Mouse (Mus musculus) intestine, embryonic 16.5 days (tissue): ENCODE results near the gene Gm45785. TPM values are rescaled to one million over a fixed set of nuclear protein-coding genes. Genes with fewer than 3 reads are reported as not detected.
A peak's percentile ranks its signal among the peaks of the same experiment; 100 is the strongest.

Experiments
- ATAC-seq: fragments of 200-750 bp; cut with Nextera tagmentation; 2 replicates; pipeline ENCODE4 v1.8.0; 2017; ENCODE audit warnings: moderate TSS enrichment, moderate library complexity
- H3K27ac ChIP-seq: fragments of 300-500 bp; sonication (generic); 2 replicates; pipeline ENCODE4 v1.5.1; 2014; ENCODE audit warnings: mild to moderate bottlenecking, low read length
- H3K27me3 ChIP-seq: fragments of 300-500 bp; sonication (generic); replicated peaks from 2 replicates; pipeline ENCODE4 v1.6.1; 2014; ENCODE audit warnings: low read length, control low read depth, mixed read lengths; ENCODE audit not compliant: control insufficient read depth, insufficient read depth
- H3K36me3 ChIP-seq: fragments of 300-500 bp; sonication (generic); 2 replicates; pipeline ENCODE4 v1.6.1; 2014; ENCODE audit warnings: low read length, control low read depth; ENCODE audit not compliant: control insufficient read depth, insufficient read depth
- H3K4me1 ChIP-seq: fragments of 300-500 bp; sonication (generic); 2 replicates; pipeline ENCODE4 v1.6.1; 2014; ENCODE audit warnings: low read length, control low read depth, mixed read lengths; ENCODE audit not compliant: control insufficient read depth, insufficient read depth
- H3K4me2 ChIP-seq: fragments of 300-500 bp; sonication (generic); 2 replicates; pipeline ENCODE4 v1.6.1; 2014; ENCODE audit warnings: low read depth, low read length, control low read depth
- H3K4me3 ChIP-seq: fragments of 300-500 bp; sonication (generic); 2 replicates; pipeline ENCODE4 v1.5.1; 2014; ENCODE audit warnings: mild to moderate bottlenecking, low read length
- H3K9ac ChIP-seq: fragments of 300-500 bp; sonication (generic); 2 replicates; pipeline ENCODE4 v1.6.1; 2014; ENCODE audit warnings: low read depth, low read length
- H3K9me3 ChIP-seq: fragments of 300-500 bp; sonication (generic); 2 replicates; pipeline ENCODE4 v1.6.1; 2016; ENCODE audit warnings: low read length, control low read depth; ENCODE audit not compliant: control insufficient read depth
- WGBS: fragments of 180-500 bp; shearing (Covaris S2); extraction: QIAGEN DNeasy Blood & Tissue Kit; methylation state at CpG from one replicate; pipeline ENCODE4 v1.1.7; 2014; 5-methylcytosine and 5-hydroxymethylcytosine counted together
- polyA plus RNA-seq: library from polyadenylated mRNA; unstranded; fragments of >200 nt; fragmentation: Nextera tagmentation; extraction: Ambion mirVana; gene quantifications from 2 replicates; pipeline ENCODE4 v1.2.1, GENCODE M21; 2015

Gm45785 gene
- polyA plus RNA-seq, 1 experiment from 2014 or later, result not detected

GRCm38 (mm10) chr7:140821305-140821652, 34.9 kb downstream of the Gm45785 start:
- no peak for ATAC-seq
- Histone ChIP-seq H3K27ac (no peak overlapping the region), H3K27me3 (no peaks in the 10 kb centered on the region), H3K36me3 (no peaks in the 10 kb centered on the region), H3K4me2 (peak overlapping the region; percentile 66), H3K4me1 (peaks cover 9% of the 10 kb centered on the region), H3K9me3 (no peaks in the 10 kb centered on the region), H3K4me3 (peak overlapping the region; percentile 47), H3K9ac (no peak overlapping the region)
- 52% methylated on average over 5 of the region's 5 CpGs for WGBS

- Histone ChIP-seq H3K27me3 (no peaks in the 10 kb centered on the region), H3K27ac (no peak overlapping the region), H3K4me2 (no peak overlapping the region), H3K4me3 (no peak overlapping the region), H3K9ac (no peak overlapping the region), H3K9me3 (no peaks in the 10 kb centered on the region), H3K4me1 (peaks cover 9% of the 10 kb centered on the region), H3K36me3 (no peaks in the 10 kb centered on the region)
- no peak for ATAC-seq
- WGBS, result 55% methylated on average over 4 of the region's 4 CpGs
Observed at GRCm38 (mm10) chr7:140820173-140820572, 36.0 kb downstream of the Gm45785 start.

DNA sequence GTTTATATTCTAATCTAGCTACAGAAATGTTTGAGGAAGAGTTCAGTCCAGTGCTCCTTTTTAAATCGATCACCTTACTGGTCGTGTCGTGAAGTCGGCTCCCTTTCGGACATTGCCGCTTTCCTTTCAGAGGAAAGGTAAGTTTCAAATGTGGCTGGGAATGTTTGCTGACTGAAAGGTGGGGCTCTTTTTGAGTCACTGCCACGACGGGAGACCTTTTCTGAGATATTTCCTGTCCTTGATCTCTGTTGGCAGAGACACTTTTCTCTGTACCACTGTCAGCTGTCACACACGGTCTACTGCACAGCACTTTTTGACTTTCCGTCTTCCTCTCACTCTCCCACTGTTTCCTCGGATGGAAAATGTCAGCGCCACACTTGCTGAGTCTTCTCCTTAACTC, 43.3 kb downstream of the Gm45785 start:
- no peak for ATAC-seq
- Histone ChIP-seq H3K9me3 (no peaks in the 10 kb centered on the region), H3K4me3 (no peak overlapping the region), H3K27ac (no peak overlapping the region), H3K4me2 (no peak overlapping the region), H3K27me3 (no peaks in the 10 kb centered on the region), H3K9ac (no peak overlapping the region), H3K36me3 (no peaks in the 10 kb centered on the region), H3K4me1 (no peaks in the 10 kb centered on the region)
- WGBS, result 88% methylated on average over 12 of the region's 12 CpGs

DNA sequence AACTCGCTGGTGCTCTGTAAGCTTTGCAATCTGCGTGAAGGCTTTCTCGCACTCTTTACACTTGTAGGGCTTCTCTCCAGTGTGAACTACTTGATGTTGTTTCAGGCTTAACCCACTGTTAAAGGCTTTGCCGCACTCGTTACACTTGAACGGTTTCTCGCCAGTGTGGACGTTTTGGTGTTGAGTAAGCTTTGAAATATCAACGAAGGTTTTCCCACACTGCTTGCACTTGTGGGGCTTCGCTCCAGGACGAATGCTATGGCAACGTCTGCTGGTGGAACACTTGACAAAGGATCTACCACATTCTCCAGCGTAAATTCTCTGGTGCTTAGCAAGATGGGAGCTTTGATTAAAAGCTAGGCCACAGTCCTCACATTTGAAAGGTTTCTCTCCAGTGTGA, 44.4 kb downstream of the Gm45785 start:
- H3K9me3 ChIP-seq, result no peaks in the 10 kb centered on the region
- WGBS, result 89% methylated on average over 13 of the region's 13 CpGs
- no peaks in the 10 kb centered on the region for H3K4me1 ChIP-seq
- no peaks in the 10 kb centered on the region for H3K36me3 ChIP-seq
- no peak overlapping the region for H3K4me3 ChIP-seq
- no peaks in the 10 kb centered on the region for H3K27me3 ChIP-seq
- H3K4me2 ChIP-seq, result no peak overlapping the region
- no peak overlapping the region for H3K9ac ChIP-seq
- H3K27ac ChIP-seq, result no peak overlapping the region
- no peak for ATAC-seq

DNA sequence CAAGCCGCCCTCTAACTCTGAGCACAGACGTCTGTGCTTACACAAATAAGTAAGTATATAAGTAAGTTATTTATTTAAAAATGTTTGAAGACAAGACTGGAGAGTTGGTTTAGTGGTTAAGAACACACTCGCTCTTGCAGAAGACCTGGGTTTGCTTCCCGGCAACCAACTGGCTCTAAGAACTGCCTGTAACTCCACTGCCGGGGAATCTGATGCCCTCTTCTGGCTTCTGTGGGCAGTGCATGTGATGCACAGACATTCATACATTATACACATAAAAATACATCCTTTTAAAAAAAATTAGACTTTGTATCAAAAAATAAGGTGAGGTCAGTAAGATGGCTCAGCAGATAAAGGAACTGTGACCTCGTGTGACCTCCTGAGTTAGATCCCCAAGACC, 45.6 kb downstream of the Gm45785 start:
- no peak overlapping the region for H3K9ac ChIP-seq
- ATAC-seq, result no peak
- H3K27me3 ChIP-seq, result no peaks in the 10 kb centered on the region

GRCm38 (mm10) chr7:140805704-140806103, 50.4 kb downstream of the Gm45785 start:
- Histone ChIP-seq H3K9ac (no peak overlapping the region), H3K36me3 (no peaks in the 10 kb centered on the region), H3K27me3 (no peaks in the 10 kb centered on the region), H3K4me1 (no peaks in the 10 kb centered on the region), H3K4me2 (no peak overlapping the region), H3K4me3 (no peak overlapping the region), H3K27ac (no peak overlapping the region), H3K9me3 (no peaks in the 10 kb centered on the region)
- no peak for ATAC-seq
- WGBS, result 12% methylated on average over 1 of the region's 1 CpGs

More for the DNA sequence above, 45.6 kb downstream of the Gm45785 start:
- no peaks in the 10 kb centered on the region for H3K36me3 ChIP-seq
- H3K9me3 ChIP-seq, result no peaks in the 10 kb centered on the region
- H3K4me1 ChIP-seq, result no peaks in the 10 kb centered on the region
- 92% methylated on average over 6 of the region's 6 CpGs for WGBS
- no peak overlapping the region for H3K27ac ChIP-seq
- no peak overlapping the region for H3K4me2 ChIP-seq
- H3K4me3 ChIP-seq, result no peak overlapping the region

DNA sequence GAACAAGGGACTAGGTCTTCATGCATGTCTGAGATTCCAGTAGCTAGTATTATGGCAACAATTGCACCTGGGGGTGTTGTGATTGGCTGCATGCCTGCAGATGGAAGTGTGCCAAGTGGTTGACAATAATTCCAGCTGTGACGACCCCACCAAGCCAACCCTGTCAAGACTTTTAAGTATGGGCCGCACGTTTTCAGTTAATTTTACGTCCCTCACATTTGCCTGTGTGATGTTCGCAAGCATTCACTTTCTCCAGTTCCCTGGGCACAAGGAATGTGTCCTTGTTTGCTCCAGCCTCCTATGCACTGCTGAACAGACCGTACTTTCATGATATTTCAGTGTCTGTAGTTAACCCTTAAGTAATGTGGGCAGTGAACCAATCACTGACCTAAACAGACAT, 53.5 kb downstream of the Gm45785 start:
- no peaks in the 10 kb centered on the region for H3K36me3 ChIP-seq
- no peak overlapping the region for H3K4me3 ChIP-seq
- no peaks in the 10 kb centered on the region for H3K9me3 ChIP-seq
- H3K27me3 ChIP-seq, result no peaks in the 10 kb centered on the region
- H3K27ac ChIP-seq, result no peak overlapping the region
- 73% methylated on average over 6 of the region's 6 CpGs for WGBS
- ATAC-seq, result no peak
- no peak overlapping the region for H3K9ac ChIP-seq
- H3K4me2 ChIP-seq, result no peak overlapping the region
- no peaks in the 10 kb centered on the region for H3K4me1 ChIP-seq

DNA sequence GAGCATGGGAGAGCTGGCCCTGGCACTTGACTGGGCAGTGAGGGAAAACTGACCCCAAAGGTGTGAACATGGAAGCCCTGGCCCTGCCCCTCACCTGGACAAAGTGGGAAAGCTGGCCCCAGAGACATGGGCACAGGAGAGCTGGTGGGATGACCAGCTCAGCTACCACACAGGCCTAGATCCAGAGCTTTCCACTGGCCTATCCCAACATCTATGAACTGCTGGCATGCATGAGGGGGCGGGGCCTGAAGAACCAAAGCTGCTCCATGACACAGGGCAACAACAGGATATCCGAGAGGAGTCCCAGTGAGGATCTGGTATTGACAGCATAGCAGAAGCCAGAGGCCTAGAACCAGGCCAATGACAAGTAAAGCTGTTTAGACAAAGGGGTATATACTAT, 57.9 kb downstream of the Gm45785 start:
- Histone ChIP-seq H3K9ac (no peak overlapping the region), H3K9me3 (no peaks in the 10 kb centered on the region), H3K36me3 (no peaks in the 10 kb centered on the region), H3K27ac (no peak overlapping the region), H3K4me2 (no peak overlapping the region), H3K4me1 (no peaks in the 10 kb centered on the region), H3K4me3 (no peak overlapping the region), H3K27me3 (no peaks in the 10 kb centered on the region)
- WGBS, result 67% methylated on average over 2 of the region's 2 CpGs
- no peak for ATAC-seq

- no peak for ATAC-seq
- 90% methylated on average over 3 of the region's 3 CpGs for WGBS
Observed at GRCm38 (mm10) chr7:140797619-140798018, 58.5 kb downstream of the Gm45785 start.

DNA sequence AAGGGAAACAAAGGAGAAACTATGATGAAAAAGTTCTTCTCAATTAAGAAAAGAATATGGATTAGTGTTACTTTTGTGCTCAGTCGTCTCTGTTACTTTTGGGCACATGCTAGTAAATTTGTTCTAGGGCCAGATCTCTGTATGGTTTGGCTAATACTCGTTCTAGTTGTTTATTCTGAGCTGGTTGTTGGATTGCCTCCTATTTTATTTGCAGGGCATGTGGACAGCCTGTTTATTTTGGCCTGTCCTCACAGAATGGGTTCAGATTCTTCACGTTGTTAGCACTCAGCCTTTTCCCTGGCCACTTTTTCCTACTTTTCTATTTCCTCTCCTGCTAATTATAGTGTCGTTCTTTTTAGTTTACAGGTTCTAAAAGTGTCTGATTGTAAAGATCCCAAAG, 62.6 kb downstream of the Gm45785 start:
- no peaks in the 10 kb centered on the region for H3K27me3 ChIP-seq
- no peaks in the 10 kb centered on the region for H3K9me3 ChIP-seq
- H3K4me3 ChIP-seq, result no peak overlapping the region
- H3K4me1 ChIP-seq, result no peaks in the 10 kb centered on the region
- no peaks in the 10 kb centered on the region for H3K36me3 ChIP-seq
- no peak overlapping the region for H3K4me2 ChIP-seq
- WGBS, result 53% methylated on average over 4 of the region's 4 CpGs
- no peak overlapping the region for H3K9ac ChIP-seq
- no peak for ATAC-seq
- no peak overlapping the region for H3K27ac ChIP-seq

More at GRCm38 (mm10) chr7:140797619-140798018, 58.5 kb downstream of the Gm45785 start:
- no peaks in the 10 kb centered on the region for H3K9me3 ChIP-seq
- no peaks in the 10 kb centered on the region for H3K27me3 ChIP-seq
- no peak overlapping the region for H3K4me2 ChIP-seq
- no peak overlapping the region for H3K27ac ChIP-seq
- H3K4me1 ChIP-seq, result no peaks in the 10 kb centered on the region
- no peak overlapping the region for H3K4me3 ChIP-seq
- H3K36me3 ChIP-seq, result no peaks in the 10 kb centered on the region
- no peak overlapping the region for H3K9ac ChIP-seq
